Mouse (Mus musculus): Measurements from ENCODE around the gene D630003M21Rik. TPM values are rescaled to one million over a fixed set of nuclear protein-coding genes. Genes with fewer than 3 reads are reported as not detected.

D630003M21Rik gene
- polyA plus RNA-seq, 1 experiment = 0.34 TPM

- Histone ChIP-seq H3K36me3 (ENCODE audit: control insufficient read depth, insufficient read depth, low read length, poor library complexity, severe bottlenecking) (no peaks in the 10 kb centered on the region), H3K4me3 (ENCODE audit: low read depth, low read length) (no peak overlapping the region), H3K27me3 (ENCODE audit: control insufficient read depth, insufficient read depth, low read length, poor library complexity, severe bottlenecking) (no peaks in the 10 kb centered on the region), H3K4me1 (ENCODE audit: control insufficient read depth, insufficient read depth, low read length) (peaks cover 4% of the 10 kb centered on the region), H3K9me3 (replicated peaks; ENCODE audit: control insufficient read depth, insufficient read depth, low read length, poor library complexity, severe bottlenecking) (no peaks in the 10 kb centered on the region), H3K27ac (ENCODE audit: insufficient read depth, low read length) (no peak overlapping the region), H3K9ac (ENCODE audit: low read depth, poor library complexity, severe bottlenecking) (no peak overlapping the region)
- TF ChIP-seq POLR2A (IDR thresholded peaks at IDR 0.05; ENCODE audit: insufficient read depth, low read length) (no peak), CTCF (IDR thresholded peaks at IDR 0.05; ENCODE audit: low read depth, low read length) (peak; percentile 38)
These were observed 77.9 kb downstream of the D630003M21Rik start for GRCm38 (mm10) chr2:158151077-158151476.

- H3K9ac ChIP-seq (ENCODE audit: low read depth, poor library complexity, severe bottlenecking) = no peak overlapping the region
- TF ChIP-seq CTCF (IDR thresholded peaks at IDR 0.05; ENCODE audit: low read depth, low read length) (no peak), EP300 (IDR thresholded peaks at IDR 0.05; ENCODE audit: insufficient read depth, low read depth, low read length) (no peak), POLR2A (IDR thresholded peaks at IDR 0.05; ENCODE audit: insufficient read depth, low read length) (no peak)
- peaks cover 2% of the 10 kb centered on the region for H3K4me1 ChIP-seq (ENCODE audit: control insufficient read depth, insufficient read depth, low read length)
These were observed 82.1 kb downstream of the D630003M21Rik start for GRCm38 (mm10) chr2:158146971-158147370.

GRCm38 (mm10) chr2:158146223-158146622 lies 82.8 kb downstream of the D630003M21Rik start, which contains the start of gene Tgm2:
Gene Tgm2, minus strand, starts transcription at chr2:158146436.
- peak within 1 kb of the TSS; percentile 59 for H3K4me3 ChIP-seq (ENCODE audit: low read depth, low read length)
- H3K27ac ChIP-seq (ENCODE audit: insufficient read depth, low read length) = no peak within 1 kb of the TSS
- H3K27me3 ChIP-seq (ENCODE audit: control insufficient read depth, insufficient read depth, low read length, poor library complexity, severe bottlenecking) = no peaks in the 10 kb centered on the region
- H3K36me3 ChIP-seq (ENCODE audit: control insufficient read depth, insufficient read depth, low read length, poor library complexity, severe bottlenecking) = no peaks in the 10 kb centered on the region
- no peak for TF ChIP-seq POLR2A (IDR thresholded peaks at IDR 0.05; ENCODE audit: insufficient read depth, low read length)
- TF ChIP-seq CTCF (IDR thresholded peaks at IDR 0.05; ENCODE audit: low read depth, low read length) = peak; percentile 70
- H3K9me3 ChIP-seq (replicated peaks; ENCODE audit: control insufficient read depth, insufficient read depth, low read length, poor library complexity, severe bottlenecking) = no peaks in the 10 kb centered on the region
- peak within 1 kb of the TSS; percentile 27; the same call in 1 of the 2 replicates for H3K9ac ChIP-seq (ENCODE audit: low read depth, poor library complexity, severe bottlenecking)
- no peaks in the 10 kb centered on the region for H3K4me1 ChIP-seq (ENCODE audit: control insufficient read depth, insufficient read depth, low read length)

More at GRCm38 (mm10) chr2:158146971-158147370, 82.1 kb downstream of the D630003M21Rik start:
- Histone ChIP-seq H3K27ac (ENCODE audit: insufficient read depth, low read length) (no peak overlapping the region), H3K36me3 (ENCODE audit: control insufficient read depth, insufficient read depth, low read length, poor library complexity, severe bottlenecking) (no peaks in the 10 kb centered on the region), H3K27me3 (ENCODE audit: control insufficient read depth, insufficient read depth, low read length, poor library complexity, severe bottlenecking) (no peaks in the 10 kb centered on the region), H3K9me3 (replicated peaks; ENCODE audit: control insufficient read depth, insufficient read depth, low read length, poor library complexity, severe bottlenecking) (no peaks in the 10 kb centered on the region), H3K4me3 (ENCODE audit: low read depth, low read length) (no peak overlapping the region)

GRCm38 (mm10) chr2:158145528-158146065 lies 83.4 kb downstream of the D630003M21Rik start:
- H3K4me3 ChIP-seq (ENCODE audit: low read depth, low read length) = peak overlapping the region; percentile 59; the same call in 1 of the 2 replicates
- TF ChIP-seq POLR2A (IDR thresholded peaks at IDR 0.05; ENCODE audit: insufficient read depth, low read length) (no peak), EP300 (IDR thresholded peaks at IDR 0.05; ENCODE audit: insufficient read depth, low read depth, low read length) (no peak), CTCF (IDR thresholded peaks at IDR 0.05; ENCODE audit: low read depth, low read length) (no peak)
- no peaks in the 10 kb centered on the region for H3K36me3 ChIP-seq (ENCODE audit: control insufficient read depth, insufficient read depth, low read length, poor library complexity, severe bottlenecking)
- no peak overlapping the region for H3K27ac ChIP-seq (ENCODE audit: insufficient read depth, low read length)
- H3K4me1 ChIP-seq (ENCODE audit: control insufficient read depth, insufficient read depth, low read length) = no peaks in the 10 kb centered on the region
- no peaks in the 10 kb centered on the region for H3K9me3 ChIP-seq (replicated peaks; ENCODE audit: control insufficient read depth, insufficient read depth, low read length, poor library complexity, severe bottlenecking)
- H3K27me3 ChIP-seq (ENCODE audit: control insufficient read depth, insufficient read depth, low read length, poor library complexity, severe bottlenecking) = no peaks in the 10 kb centered on the region
- peak overlapping the region; percentile 27; the same call in 1 of the 2 replicates for H3K9ac ChIP-seq (ENCODE audit: low read depth, poor library complexity, severe bottlenecking)

GRCm38 (mm10) chr2:158144750-158145527 lies 84.1 kb downstream of the D630003M21Rik start:
- Histone ChIP-seq H3K27ac (ENCODE audit: insufficient read depth, low read length) (no peak overlapping the region), H3K9me3 (replicated peaks; ENCODE audit: control insufficient read depth, insufficient read depth, low read length, poor library complexity, severe bottlenecking) (no peaks in the 10 kb centered on the region), H3K27me3 (ENCODE audit: control insufficient read depth, insufficient read depth, low read length, poor library complexity, severe bottlenecking) (no peaks in the 10 kb centered on the region), H3K36me3 (ENCODE audit: control insufficient read depth, insufficient read depth, low read length, poor library complexity, severe bottlenecking) (no peaks in the 10 kb centered on the region), H3K9ac (ENCODE audit: low read depth, poor library complexity, severe bottlenecking) (no peak overlapping the region), H3K4me3 (ENCODE audit: low read depth, low read length) (no peak overlapping the region), H3K4me1 (ENCODE audit: control insufficient read depth, insufficient read depth, low read length) (no peaks in the 10 kb centered on the region)
- TF ChIP-seq CTCF (IDR thresholded peaks at IDR 0.05; ENCODE audit: low read depth, low read length) (no peak), EP300 (IDR thresholded peaks at IDR 0.05; ENCODE audit: insufficient read depth, low read depth, low read length) (no peak), POLR2A (IDR thresholded peaks at IDR 0.05; ENCODE audit: insufficient read depth, low read length) (no peak)

GRCm38 (mm10) chr2:158144263-158144662 lies 84.8 kb downstream of the D630003M21Rik start:
- Histone ChIP-seq H3K27ac (ENCODE audit: insufficient read depth, low read length) (no peak overlapping the region), H3K9me3 (replicated peaks; ENCODE audit: control insufficient read depth, insufficient read depth, low read length, poor library complexity, severe bottlenecking) (no peaks in the 10 kb centered on the region), H3K9ac (ENCODE audit: low read depth, poor library complexity, severe bottlenecking) (no peak overlapping the region), H3K36me3 (ENCODE audit: control insufficient read depth, insufficient read depth, low read length, poor library complexity, severe bottlenecking) (no peaks in the 10 kb centered on the region), H3K27me3 (ENCODE audit: control insufficient read depth, insufficient read depth, low read length, poor library complexity, severe bottlenecking) (no peaks in the 10 kb centered on the region), H3K4me3 (ENCODE audit: low read depth, low read length) (no peak overlapping the region), H3K4me1 (ENCODE audit: control insufficient read depth, insufficient read depth, low read length) (no peaks in the 10 kb centered on the region)
- no peak for TF ChIP-seq EP300 (IDR thresholded peaks at IDR 0.05; ENCODE audit: insufficient read depth, low read depth, low read length)
- no peak for TF ChIP-seq POLR2A (IDR thresholded peaks at IDR 0.05; ENCODE audit: insufficient read depth, low read length)
- TF ChIP-seq CTCF (IDR thresholded peaks at IDR 0.05; ENCODE audit: low read depth, low read length) = no peak

Measured in ES-Bruce4 (cell line).